Mouse (Mus musculus) MEL (cell line): ENCODE measurements around the gene Tnip3. TPM values are rescaled to one million over a fixed set of nuclear protein-coding genes. Genes with fewer than 3 reads are reported as not detected.

Source experiments
- DNase-seq: peaks from one replicate; pipeline ENCODE4 v3.0.0; 2011; ENCODE audit warnings: low read depth, low spot score
- H3K27ac ChIP-seq: 2 replicates; pipeline ENCODE4 v1.5.1; 2012; ENCODE audit warnings: low read depth, mild to moderate bottlenecking, control low read depth, low read length, moderate library complexity; ENCODE audit not compliant: control insufficient read depth
- H3K27me3 ChIP-seq, 2 experiments: fragments of 150-350 bp in 1 of 2; sonication (generic) in 1 of 2; 2 replicates each; pipeline ENCODE4 v1.6.1; 2012; ENCODE audit warnings: low read length in 2 of 2, mild to moderate bottlenecking in 2 of 2, improper control_type of control experiment in 1 of 2, moderate library complexity in 1 of 2; ENCODE audit not compliant: insufficient read depth in 2 of 2, control insufficient read depth in 1 of 2
- H3K36me3 ChIP-seq, 2 experiments: 2 replicates each; pipeline ENCODE4 v1.6.1; 2012 to 2014; ENCODE audit warnings: low read length in 2 of 2, improper control_type of control experiment in 1 of 2, inconsistent platforms in 1 of 2, mild to moderate bottlenecking in 1 of 2; ENCODE audit not compliant: insufficient read depth in 2 of 2, control insufficient read depth in 1 of 2
- H3K4me1 ChIP-seq, 2 experiments: fragments of 150-350 bp in 1 of 2; sonication (generic) in 1 of 2; 2 replicates each; pipeline ENCODE4 v1.6.1; 2012; ENCODE audit warnings: low read length in 2 of 2, improper control_type of control experiment in 1 of 2, mild to moderate bottlenecking in 1 of 2; ENCODE audit not compliant: insufficient read depth in 2 of 2, control insufficient read depth in 1 of 2
- H3K4me3 ChIP-seq, 2 experiments: fragments of 150-350 bp in 1 of 2; sonication (generic) in 1 of 2; 2 replicates each; pipeline ENCODE4 v1.5.1; 2012; ENCODE audit warnings: low read depth in 2 of 2, low read length in 2 of 2, mild to moderate bottlenecking in 2 of 2, moderate library complexity in 2 of 2, control low read depth in 1 of 2, improper control_type of control experiment in 1 of 2; ENCODE audit not compliant: control insufficient read depth in 1 of 2, insufficient read depth in 1 of 2
- H3K79me2 ChIP-seq: 2 replicates; pipeline ENCODE4 v1.6.1; 2012; ENCODE audit warnings: mild to moderate bottlenecking, low read length, moderate library complexity; ENCODE audit not compliant: control insufficient read depth, poor library complexity, insufficient read depth
- H3K9ac ChIP-seq: 2 replicates; pipeline ENCODE4 v1.6.1; 2012; ENCODE audit warnings: low read depth, mild to moderate bottlenecking, control low read depth, low read length, moderate library complexity; ENCODE audit not compliant: control insufficient read depth, poor library complexity, severe bottlenecking
- H3K9me3 ChIP-seq: fragments of 150-350 bp; sonication (generic); replicated peaks from 2 replicates; pipeline ENCODE4 v1.6.1; 2012; ENCODE audit warnings: mild to moderate bottlenecking, low read length, improper control_type of control experiment, moderate library complexity; ENCODE audit not compliant: insufficient read depth
- BHLHE40 ChIP-seq: IDR thresholded peaks from 2 replicates; pipeline ENCODE4 v1.6.1; 2012; ENCODE audit warnings: low read depth, mild to moderate bottlenecking, inconsistent platforms, low read length, improper control_type of control experiment, borderline replicate concordance
- CHD1 ChIP-seq: IDR thresholded peaks from 2 replicates; pipeline ENCODE4 v1.6.1; 2012; ENCODE audit warnings: low read depth, mild to moderate bottlenecking, inconsistent platforms, low read length, improper control_type of control experiment
- CHD2 ChIP-seq: IDR thresholded peaks from 2 replicates; pipeline ENCODE4 v1.6.1; 2011; ENCODE audit warnings: low read length, improper control_type of control experiment
- CTCF ChIP-seq, 3 experiments: IDR thresholded peaks in 2 of 3; conservative IDR thresholded peaks in 1 of 3; 2 replicates each; pipeline ENCODE4 v1.5.1; 2011 to 2012; ENCODE audit warnings: low read length in 3 of 3, low read depth in 2 of 3, mild to moderate bottlenecking in 2 of 3, improper control_type of control experiment in 1 of 3, inconsistent platforms in 1 of 3, mixed read lengths in 1 of 3, moderate library complexity in 1 of 3; ENCODE audit not compliant: control insufficient read depth in 1 of 3, insufficient read depth in 1 of 3, poor library complexity in 1 of 3, severe bottlenecking in 1 of 3
- E2F4 ChIP-seq: IDR thresholded peaks from 2 replicates; pipeline ENCODE4 v1.6.1; 2011; ENCODE audit warnings: low read depth, low read length, improper control_type of control experiment, borderline replicate concordance
- EP300 ChIP-seq, 2 experiments: IDR thresholded peaks; 2 replicates each; pipeline ENCODE4 v1.6.1; 2011; ENCODE audit warnings: improper control_type of control experiment in 2 of 2, low read length in 2 of 2, low read depth in 1 of 2, mild to moderate bottlenecking in 1 of 2
- ETS1 ChIP-seq: IDR thresholded peaks from 2 replicates; pipeline ENCODE4 v1.6.1; 2012; ENCODE audit warnings: low read depth, mild to moderate bottlenecking, inconsistent platforms, low read length, improper control_type of control experiment, moderate library complexity
- GABPA ChIP-seq: IDR thresholded peaks from 2 replicates; pipeline ENCODE4 v1.6.1; 2012; ENCODE audit warnings: low read depth, mild to moderate bottlenecking, inconsistent platforms, low read length, improper control_type of control experiment, moderate library complexity
- GATA1 ChIP-seq: IDR thresholded peaks from 2 replicates; pipeline ENCODE4 v1.6.1; 2011; ENCODE audit warnings: low read depth, low read length, improper control_type of control experiment
- JUND ChIP-seq: IDR thresholded peaks from 2 replicates; pipeline ENCODE4 v1.6.1; 2011; ENCODE audit warnings: low read depth, mild to moderate bottlenecking, improper control_type of control experiment, low read length
- MAX ChIP-seq: IDR thresholded peaks from 2 replicates; pipeline ENCODE4 v1.6.1; 2011; ENCODE audit warnings: low read length, improper control_type of control experiment
- MXI1 ChIP-seq: IDR thresholded peaks from 2 replicates; pipeline ENCODE4 v1.6.1; 2011; ENCODE audit warnings: mild to moderate bottlenecking, low read depth, low read length, improper control_type of control experiment
- MYB ChIP-seq: IDR thresholded peaks from 2 replicates; pipeline ENCODE4 v1.6.1; 2011; ENCODE audit warnings: mild to moderate bottlenecking, low read depth, low read length, improper control_type of control experiment
- MYC ChIP-seq: IDR thresholded peaks from 2 replicates; pipeline ENCODE4 v1.6.1; 2011; ENCODE audit warnings: low read depth, mild to moderate bottlenecking, low read length, improper control_type of control experiment, moderate library complexity
- NELFE ChIP-seq: IDR thresholded peaks from 2 replicates; pipeline ENCODE4 v1.6.1; 2011; ENCODE audit warnings: low read depth, low read length, improper control_type of control experiment
- NRF1 ChIP-seq: IDR thresholded peaks from 2 replicates; pipeline ENCODE4 v1.6.1; 2014; ENCODE audit warnings: low read depth, mild to moderate bottlenecking, inconsistent platforms, low read length, improper control_type of control experiment, moderate library complexity; ENCODE audit not compliant: poor library complexity, insufficient read depth, severe bottlenecking
- POLR2A ChIP-seq, 2 experiments: IDR thresholded peaks; 2 replicates each; pipeline ENCODE4 v1.6.1; 2011 to 2012; ENCODE audit warnings: low read length in 2 of 2, mild to moderate bottlenecking in 2 of 2, control low read depth in 1 of 2, improper control_type of control experiment in 1 of 2, low read depth in 1 of 2, moderate library complexity in 1 of 2; ENCODE audit not compliant: control insufficient read depth in 1 of 2, insufficient read depth in 1 of 2, poor library complexity in 1 of 2
- POLR2AphosphoS5 ChIP-seq: IDR thresholded peaks from 2 replicates; pipeline ENCODE4 v1.6.1; 2012; ENCODE audit warnings: low read depth, borderline replicate concordance, mild to moderate bottlenecking, inconsistent platforms, low read length, moderate library complexity, mixed read lengths
- RAD21 ChIP-seq: IDR thresholded peaks from 2 replicates; pipeline ENCODE4 v1.6.1; 2011; ENCODE audit warnings: mild to moderate bottlenecking, low read depth, low read length, improper control_type of control experiment
- RCOR1 ChIP-seq: IDR thresholded peaks from 2 replicates; pipeline ENCODE4 v1.6.1; 2012; ENCODE audit warnings: low read depth, mild to moderate bottlenecking, inconsistent platforms, low read length, improper control_type of control experiment
- SIN3A ChIP-seq: IDR thresholded peaks from 2 replicates; pipeline ENCODE4 v1.6.1; 2012; ENCODE audit warnings: low read length, improper control_type of control experiment, inconsistent platforms
- TAL1 ChIP-seq: IDR thresholded peaks from 2 replicates; pipeline ENCODE4 v1.6.1; 2012; ENCODE audit warnings: mild to moderate bottlenecking, inconsistent platforms, low read length, moderate library complexity, mixed read lengths
- TCF12 ChIP-seq: IDR thresholded peaks from 2 replicates; pipeline ENCODE4 v1.6.1; 2014; ENCODE audit warnings: low read depth, mild to moderate bottlenecking, inconsistent platforms, low read length, improper control_type of control experiment, moderate library complexity
- UBTF ChIP-seq: IDR thresholded peaks from 2 replicates; pipeline ENCODE4 v1.6.1; 2012; ENCODE audit warnings: low read depth, mild to moderate bottlenecking, inconsistent platforms, low read length, improper control_type of control experiment, moderate library complexity, borderline replicate concordance; ENCODE audit not compliant: insufficient read depth
- ZC3H11A ChIP-seq: IDR thresholded peaks from 2 replicates; pipeline ENCODE4 v1.6.1; 2012; ENCODE audit warnings: low read depth, mild to moderate bottlenecking, inconsistent platforms, low read length, improper control_type of control experiment
- ZNF384 ChIP-seq: IDR thresholded peaks from 2 replicates; pipeline ENCODE4 v1.6.1; 2012; ENCODE audit warnings: low read depth, mild to moderate bottlenecking, inconsistent platforms, low read length, improper control_type of control experiment
- polyA plus RNA-seq, 2 experiments: library from polyadenylated mRNA; stranded (reverse) in 1 of 2; unstranded in 1 of 2; fragments of >175 nt in 1 of 2; fragments of >200 nt in 1 of 2; gene quantifications; 2 replicates each; pipeline versions ENCODE4 v1.2.1 to v1.2.4; 2012; ENCODE audit warnings: low replicate concordance in 2 of 2, low read depth in 1 of 2; ENCODE audit not compliant: insufficient read length in 2 of 2, insufficient read depth in 1 of 2, missing spikeins in 1 of 2
- total RNA-seq: library from RNA; depleted of rRNA; stranded (reverse); fragments of 300-350 nt; gene quantifications from 2 replicates; pipeline ENCODE4 v1.2.3, GENCODE M21; 2012

Gene Tnip3
- total and polyA plus RNA-seq, 3 experiments = 0.99 TPM; not detected in 2

- Histone ChIP-seq H3K27me3 (peaks cover 2 to 4% of the 10 kb centered on the region in 2 experiments), H3K79me2 (no peaks in the 10 kb centered on the region)
- TF ChIP-seq RCOR1 (no peak), BHLHE40 (no peak), MYB (no peak), CHD2 (no peak), MXI1 (no peak), TAL1 (no peak), E2F4 (no peak), ZC3H11A (no peak), UBTF (no peak), CHD1 (no peak), MAX (no peak), MYC (no peak), POLR2A (IDR thresholded peaks at IDR 0.05; ENCODE audit: control insufficient read depth in 1 of 2, insufficient read depth in 1 of 2, low read depth in 1 of 2, low read length in 2 of 2, poor library complexity in 1 of 2) (no peak), CTCF (IDR thresholded peaks at IDR 0.05 in 2 of 3, conservative IDR thresholded peaks at IDR 0.05 in 1 of 3; ENCODE audit: control insufficient read depth in 1 of 3, insufficient read depth in 1 of 3, low read depth in 2 of 3, low read length in 3 of 3, poor library complexity in 1 of 3, severe bottlenecking in 1 of 3) (no peak), TCF12 (no peak), SIN3A (no peak), NRF1 (no peak)
- TF ChIP-seq, all 39 proteins: peak for 0
- Histone ChIP-seq H3K27ac (no peak overlapping the region), H3K4me1 (no peaks in the 10 kb centered on the region), H3K9ac (no peak overlapping the region), H3K4me3 (no peak overlapping the region), H3K9me3 (no peaks in the 10 kb centered on the region), H3K36me3 (no peaks in the 10 kb centered on the region)
- no peak for DNase-seq
Observed at GRCm38 (mm10) chr6:65642431-65642830, 117.3 kb downstream of the Tnip3 start.

- no peak overlapping the region for H3K4me3 ChIP-seq
- H3K27me3 ChIP-seq = peaks cover 5 to 9% of the 10 kb centered on the region in 2 experiments
- no peaks in the 10 kb centered on the region for H3K4me1 ChIP-seq
- no peaks in the 10 kb centered on the region for H3K9me3 ChIP-seq
- H3K36me3 ChIP-seq = no peaks in the 10 kb centered on the region
- TF ChIP-seq POLR2A (IDR thresholded peaks at IDR 0.05; ENCODE audit: control insufficient read depth in 1 of 2, insufficient read depth in 1 of 2, low read depth in 1 of 2, low read length in 2 of 2, poor library complexity in 1 of 2) (no peak), ZNF384 (no peak), UBTF (no peak), RAD21 (no peak), GABPA (no peak), EP300 (IDR thresholded peaks at IDR 0.05; ENCODE audit: low read depth in 1 of 2, low read length in 2 of 2) (no peak), RCOR1 (no peak), JUND (no peak), NELFE (no peak), NRF1 (no peak), E2F4 (no peak), POLR2AphosphoS5 (no peak), ETS1 (no peak), GATA1 (no peak), ZC3H11A (no peak)
- H3K27ac ChIP-seq = no peak overlapping the region
- no peak for DNase-seq
- no peaks in the 10 kb centered on the region for H3K79me2 ChIP-seq
- H3K9ac ChIP-seq = no peak overlapping the region
Observed at GRCm38 (mm10) chr6:65644110-65644509, 119.0 kb downstream of the Tnip3 start.
